Mouse (Mus musculus) embryonic stem cell, embryonic (primary cell): ENCODE measurements around the gene Crip2.

ENCODE experiments used
- CTCF ChIA-PET, 4 experiments: fragments of 300-600 bp in 2 of 4; fragments of 350-600 bp in 2 of 4; sonication (Branson Sonifier 250); formaldehyde crosslinking; loops; one replicate each; lab custom pipeline; 2022; ENCODE audit warnings: inconsistent platforms in 2 of 4; lab: Charles Lee
- POLR2A ChIA-PET, 4 experiments: fragments of 300-600 bp in 2 of 4; fragments of 350-600 bp in 2 of 4; sonication (Branson Sonifier 250); formaldehyde crosslinking; loops; one replicate each; lab custom pipeline; 2022; ENCODE audit warnings: antibody characterized with exemption in 4 of 4, inconsistent platforms in 1 of 4; lab: Charles Lee

Crip2 gene

DNA sequence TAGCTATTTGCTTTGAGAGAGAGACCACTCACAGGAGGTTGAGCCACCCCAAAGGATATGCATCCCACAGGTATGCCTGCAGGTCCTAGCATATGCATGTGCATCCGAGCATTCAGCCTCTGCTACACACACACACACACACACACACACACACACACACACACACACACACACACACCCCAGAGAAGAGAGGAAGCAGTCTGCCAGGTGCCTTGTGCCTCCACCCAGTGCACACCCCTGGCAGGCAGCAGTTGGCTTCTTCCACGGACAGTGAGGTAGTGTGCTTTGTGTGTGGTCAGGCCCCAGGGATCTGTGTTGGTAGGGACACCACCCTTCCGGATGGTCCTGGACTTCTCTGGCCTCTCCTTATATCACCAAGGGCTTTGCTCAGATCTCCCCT lies 9.9 kb downstream of the Crip2 start:
- ChIA-PET POLR2A (interaction anchor here in 2 of 4 experiments (0.7 to 2.3 kb wide), 4 partner anchors 9 to 36 kb away, joined by 3 to 5 read pairs (median 4); partner anchors contain the start of genes Crip2 (in 1 of the 2) and Tmem121 (in 1 of the 2)), CTCF (interaction anchor here (0.6 to 1.9 kb wide), 5 partner anchors 8 to 1880 kb away, joined by 3 to 7 read pairs (median 4); partner anchors contain the start of gene Tex22 (in 1 of the 4))

DNA sequence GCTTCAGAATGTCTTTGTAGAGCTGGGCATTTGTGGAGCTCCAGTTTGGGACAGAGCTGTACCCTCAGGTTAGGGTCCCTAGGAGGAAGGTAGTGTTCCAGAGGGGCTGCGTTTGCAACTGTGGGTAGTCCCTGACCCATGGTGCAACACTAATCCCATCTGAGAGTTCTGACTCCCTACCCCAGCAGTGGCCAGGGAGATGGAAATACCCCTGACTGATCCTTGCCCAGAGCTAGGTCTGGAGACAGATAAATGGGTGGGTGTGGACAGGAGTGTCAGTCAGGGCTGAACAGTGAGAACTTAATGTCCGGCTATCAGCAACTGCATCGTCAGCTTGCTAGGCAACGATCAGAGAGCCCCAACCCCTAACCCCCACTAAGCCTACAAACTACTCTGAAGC lies 10.6 kb downstream of the Crip2 start:
- CTCF ChIA-PET, result interaction anchor here (0.6 to 1.2 kb wide), 4 partner anchors 8 to 275 kb away, joined by 3 to 4 read pairs (median 4); no protein-coding TSS in a partner anchor
- POLR2A ChIA-PET, result interaction anchor here in 3 of 4 experiments (0.8 to 2.3 kb wide), 8 partner anchors 8 to 37 kb away, joined by 3 to 5 read pairs (median 4); partner anchors contain the start of genes Crip2 (in 3 of the 3) and Tmem121 (in 1 of the 3)

- CTCF ChIA-PET, result interaction anchor here (0.6 to 1.2 kb wide), 6 partner anchors 9 to 1915 kb away, joined by 3 to 4 read pairs (median 4); partner anchors contain the start of gene Crip2 (in 1 of the 4)
- POLR2A ChIA-PET, result interaction anchor here (1.0 to 1.7 kb wide), 8 partner anchors 8 to 37 kb away, joined by 3 to 5 read pairs (median 4); partner anchors contain the start of genes Crip2 (in 3 of the 4) and Tmem121 (in 1 of the 4)
Observed at GRCm38 (mm10) chr12:113151046-113151445, 11.0 kb downstream of the Crip2 start.

DNA sequence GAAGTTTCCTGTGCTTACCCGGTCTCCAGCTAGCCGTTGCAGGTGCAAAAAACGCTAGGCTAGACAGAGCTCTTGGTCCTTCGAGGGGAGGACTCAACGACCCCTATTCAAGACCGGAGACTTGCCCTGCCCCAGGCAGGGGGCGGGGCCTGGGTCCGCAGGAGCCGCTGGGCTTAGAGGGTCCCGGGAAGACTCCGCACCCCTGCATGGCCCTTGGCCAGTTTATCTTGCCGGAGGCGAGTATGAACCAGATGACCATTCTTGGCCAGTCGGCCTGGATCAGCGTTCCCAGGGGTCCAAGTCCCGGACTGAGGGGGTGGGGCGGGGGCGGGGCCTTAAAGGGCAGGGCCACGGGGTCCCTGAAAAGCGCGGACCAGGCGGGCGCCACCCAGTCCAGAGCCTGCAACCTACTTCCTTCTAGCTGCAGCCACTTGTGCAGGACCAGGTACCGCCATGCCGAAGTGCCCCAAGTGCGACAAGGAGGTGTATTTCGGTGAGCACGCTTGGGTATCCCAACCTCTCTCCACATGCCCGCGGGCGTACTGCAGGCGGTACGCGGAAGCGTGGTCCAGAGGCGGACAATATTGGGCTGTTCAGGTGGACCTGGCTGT lies 11.7 kb downstream of the Crip2 start:
- CTCF ChIA-PET, result interaction anchor here in 2 of 4 experiments (0.8 kb wide), 2 partner anchors 12 to 1916 kb away, joined by 4 read pairs; partner anchors contain the start of gene Crip2 (in 1 of the 2)

DNA sequence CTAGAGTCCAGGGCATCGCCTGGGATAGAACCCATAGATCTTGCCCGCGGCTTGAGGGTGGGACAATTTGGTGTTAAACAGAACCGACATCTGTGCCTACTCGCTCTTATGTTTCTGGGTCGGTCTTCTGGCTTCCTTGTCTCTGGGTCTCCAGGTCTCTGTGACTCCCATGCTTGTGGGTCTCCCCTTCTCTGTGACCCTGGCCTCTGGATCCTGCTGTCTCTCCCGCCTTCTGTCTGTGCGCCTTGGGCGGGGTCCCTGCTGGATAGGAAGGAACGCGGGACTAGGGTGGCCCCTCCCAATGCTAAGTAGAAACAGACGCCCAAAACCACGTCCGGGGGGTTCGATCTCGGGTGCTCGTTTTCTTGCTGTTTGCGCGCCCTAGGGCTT lies 12.2 kb downstream of the Crip2 start:
- ChIA-PET CTCF (no interaction called here), POLR2A (interaction anchor here in 2 of 4 experiments (1.1 to 1.6 kb wide), 2 partner anchors 12 kb away, joined by 3 to 5 read pairs; partner anchors contain the start of gene Crip2 (in 1 of the 2))

More for the DNA sequence above, 11.7 kb downstream of the Crip2 start:
- POLR2A ChIA-PET, result interaction anchor here in 3 of 4 experiments (1.0 to 1.7 kb wide), 6 partner anchors 9 to 36 kb away, joined by 3 to 5 read pairs (median 4); partner anchors contain the start of gene Crip2 (in 3 of the 3)

DNA sequence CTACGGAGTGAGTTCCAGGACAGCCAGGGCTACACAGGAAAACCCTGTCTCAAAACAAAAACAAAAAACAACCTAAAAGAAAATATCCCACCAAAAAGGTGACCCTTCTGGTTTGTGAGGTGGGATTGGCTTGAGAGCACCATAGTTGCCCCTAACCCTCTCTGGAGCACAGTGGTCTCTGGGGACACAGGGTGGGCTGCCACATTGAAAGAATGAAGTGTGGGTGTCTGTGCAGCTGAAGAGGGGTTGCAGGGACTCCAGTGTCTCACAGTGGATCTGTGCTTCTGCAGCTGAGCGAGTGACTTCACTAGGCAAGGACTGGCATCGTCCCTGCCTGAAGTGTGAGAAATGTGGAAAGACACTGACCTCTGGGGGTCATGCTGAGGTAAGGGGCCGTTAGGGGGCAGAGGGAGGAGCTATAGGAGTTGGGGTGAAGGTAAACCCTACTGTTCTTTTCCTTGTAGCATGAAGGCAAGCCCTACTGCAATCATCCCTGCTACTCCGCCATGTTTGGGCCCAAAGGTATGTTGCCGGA lies 13.0 kb downstream of the Crip2 start:
- ChIA-PET POLR2A (interaction anchor here in 2 of 4 experiments (0.5 to 1.6 kb wide), 3 partner anchors 9 to 1424 kb away, joined by 3 to 5 read pairs (median 3); no protein-coding TSS in a partner anchor), CTCF (interaction anchor here in 1 of 4 experiments (1.0 to 1.3 kb wide), 2 partner anchors 10 to 79 kb away, joined by 3 to 4 read pairs; partner anchors contain the start of gene Tex22)

GRCm38 (mm10) chr12:113153971-113154370 lies 13.9 kb downstream of the Crip2 start:
- ChIA-PET POLR2A (interaction anchor here in 3 of 4 experiments (0.5 to 4.4 kb wide), 5 partner anchors 10 to 639 kb away, joined by 3 to 41 read pairs (median 3); no protein-coding TSS in a partner anchor), CTCF (interaction anchor here in 1 of 4 experiments (1.3 kb wide), 1 partner anchor 80 kb away, joined by 3 read pairs; the partner anchor contains the start of gene Tex22)

GRCm38 (mm10) chr12:113154747-113155075 lies 14.7 kb downstream of the Crip2 start:
- ChIA-PET CTCF (interaction anchor here (0.5 to 4.1 kb wide), 21 partner anchors 8 to 456 kb away, joined by 3 to 85 read pairs (median 4); partner anchors contain the start of genes Crip1 (in 4 of the 4), Crip2 (in 1 of the 4) and Tex22 (in 1 of the 4)), POLR2A (interaction anchor here in 3 of 4 experiments (0.6 to 4.4 kb wide), 13 partner anchors 8 to 408 kb away, joined by 3 to 41 read pairs (median 14); partner anchors contain the start of genes Crip1 (in 3 of the 3), Crip2 (in 2 of the 3) and Jag2 (in 1 of the 3))

DNA sequence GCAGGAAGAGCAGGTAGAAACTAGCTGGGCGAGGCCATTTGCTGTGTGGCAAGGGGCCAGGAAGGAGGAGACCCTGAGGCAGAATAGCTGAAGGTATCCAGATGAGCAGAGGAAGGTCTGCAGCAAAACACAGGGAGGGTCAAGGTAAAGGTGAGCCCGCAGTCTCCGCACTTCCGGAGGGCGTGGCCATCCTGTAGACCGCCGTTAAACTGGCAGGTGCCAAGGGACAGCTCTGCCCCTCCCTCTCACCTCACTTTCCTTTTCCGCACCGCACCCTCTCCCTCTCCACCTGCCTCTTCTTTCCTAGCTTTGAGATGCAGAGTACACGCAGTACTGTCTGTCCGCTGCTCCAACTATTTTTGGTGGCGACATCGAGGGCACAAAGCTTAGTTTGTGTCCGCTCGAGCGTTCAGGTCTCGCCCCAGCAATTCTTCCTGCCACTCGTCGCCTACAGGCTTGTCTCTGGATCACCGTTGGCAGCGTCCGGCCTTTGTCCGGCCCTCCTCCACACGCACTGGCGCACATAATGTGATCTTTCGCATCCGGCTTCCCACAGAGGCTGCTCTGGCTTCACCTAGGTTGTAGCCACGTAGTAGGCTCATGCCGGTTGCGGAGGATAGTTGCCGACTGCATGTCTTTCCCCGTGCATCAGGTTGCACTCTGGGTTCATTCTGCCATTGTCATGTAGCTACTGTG lies 15.2 kb downstream of the Crip2 start:
- ChIA-PET POLR2A (interaction anchor here (0.6 to 4.4 kb wide), 25 partner anchors 9 to 408 kb away, joined by 3 to 41 read pairs (median 6); partner anchors contain the start of genes Crip1 (in 3 of the 4), Crip2 (in 2 of the 4), Brf1 (in 1 of the 4) and Jag2 (in 1 of the 4)), CTCF (interaction anchor here (0.5 to 4.1 kb wide), 37 partner anchors 7 to 457 kb away, joined by 3 to 85 read pairs (median 4); partner anchors contain the start of genes Crip1 (in 4 of the 4), Tex22 (in 2 of the 4), Brf1 (in 1 of the 4) and Crip2 (in 1 of the 4))

- POLR2A ChIA-PET, result interaction anchor here (0.6 to 4.4 kb wide), 36 partner anchors 9 to 362 kb away, joined by 3 to 41 read pairs (median 5); partner anchors contain the start of genes Crip1 (in 4 of the 4), Brf1 (in 2 of the 4), Crip2 (in 2 of the 4) and Jag2 (in 1 of the 4)
- CTCF ChIA-PET, result interaction anchor here (0.6 to 4.1 kb wide), 34 partner anchors 8 to 280 kb away, joined by 3 to 85 read pairs (median 4); partner anchors contain the start of genes Crip1 (in 4 of the 4), Tex22 (in 2 of the 4), Tmem121 (in 2 of the 4) and Brf1 (in 1 of the 4)
Observed at GRCm38 (mm10) chr12:113155887-113156539, 16.0 kb downstream of the Crip2 start, which contains the start of gene Tedc1. Tedc1 (plus strand) TSS chr12:113156421.

DNA sequence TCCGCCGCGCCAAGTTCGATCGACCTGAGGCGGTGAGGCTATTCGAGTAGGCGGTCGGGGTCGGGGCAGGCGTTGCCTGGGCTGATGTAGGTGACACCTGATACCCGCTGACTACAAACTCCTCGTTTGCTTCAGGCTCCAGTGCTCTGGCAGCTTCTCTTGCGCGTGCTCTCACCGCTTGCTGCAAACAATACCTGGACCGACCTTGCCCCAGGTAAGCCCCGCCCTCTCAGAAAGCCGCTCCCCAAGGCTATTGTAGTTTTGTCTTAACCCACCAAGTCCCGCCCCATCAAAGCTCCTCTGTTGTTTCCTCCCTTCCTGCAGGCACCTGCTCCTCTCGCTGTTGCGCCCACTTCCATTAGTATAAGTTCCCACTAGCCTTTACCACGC lies 16.5 kb downstream of the Crip2 start:
- CTCF ChIA-PET, result interaction anchor here (0.8 to 4.1 kb wide), 9 partner anchors 10 to 281 kb away, joined by 3 to 85 read pairs (median 5); partner anchors contain the start of genes Crip1 (in 3 of the 4), Crip2 (in 1 of the 4) and Tmem121 (in 1 of the 4)
- POLR2A ChIA-PET, result interaction anchor here (0.6 to 4.4 kb wide), 31 partner anchors 10 to 362 kb away, joined by 3 to 41 read pairs (median 5); partner anchors contain the start of genes Crip1 (in 4 of the 4), Crip2 (in 2 of the 4), Brf1 (in 1 of the 4) and Jag2 (in 1 of the 4)

DNA sequence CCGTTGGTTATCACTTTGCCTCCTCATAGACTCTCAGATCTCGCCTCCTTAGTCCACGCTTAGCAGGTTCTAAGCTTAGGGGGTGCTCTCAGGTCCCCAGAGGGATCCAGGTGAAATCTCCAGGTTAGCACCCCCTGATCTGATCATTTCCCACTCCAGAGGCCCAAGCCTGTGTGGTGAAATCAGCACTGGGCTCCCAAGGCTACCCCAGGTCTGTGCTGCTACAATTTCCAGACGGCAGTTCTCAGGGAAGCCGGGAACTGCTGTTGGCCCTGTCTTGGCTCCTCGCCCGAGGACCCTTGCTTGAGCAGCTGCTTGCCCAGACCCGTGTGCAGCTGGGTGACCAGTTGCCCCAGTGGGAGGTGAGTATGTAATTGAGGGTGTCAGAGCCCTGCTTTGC lies 17.0 kb downstream of the Crip2 start:
- ChIA-PET CTCF (interaction anchor here in 3 of 4 experiments (1.4 to 4.1 kb wide), 5 partner anchors 11 to 65 kb away, joined by 5 to 85 read pairs (median 14); partner anchors contain the start of genes Crip1 (in 3 of the 3) and Crip2 (in 1 of the 3)), POLR2A (interaction anchor here (0.5 to 4.4 kb wide), 27 partner anchors 9 to 363 kb away, joined by 3 to 41 read pairs (median 5); partner anchors contain the start of genes Crip1 (in 3 of the 4), Crip2 (in 2 of the 4), Brf1 (in 1 of the 4) and Tex22 (in 1 of the 4))

DNA sequence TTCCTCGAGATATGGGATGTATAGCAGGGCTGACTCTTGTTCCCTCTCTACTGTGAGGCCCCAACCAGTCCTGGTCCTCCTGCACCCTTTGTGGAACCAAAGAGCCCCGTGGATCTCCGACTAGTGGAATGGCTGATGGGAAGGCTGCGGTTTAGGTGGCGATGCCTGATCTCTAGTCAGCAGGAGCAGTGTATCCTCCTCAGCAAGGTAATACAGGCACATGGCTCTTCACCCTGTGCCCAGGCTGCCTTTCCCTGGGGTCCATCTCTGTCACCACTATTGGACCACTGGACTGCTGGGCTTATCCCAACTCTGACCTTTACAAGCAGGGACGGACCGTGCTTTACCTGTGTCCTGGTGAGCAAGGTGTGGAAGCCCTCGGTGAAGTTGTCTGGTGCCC lies 17.5 kb downstream of the Crip2 start:
- POLR2A ChIA-PET, result interaction anchor here (0.5 to 4.4 kb wide), 15 partner anchors 9 to 62 kb away, joined by 3 to 41 read pairs (median 9); partner anchors contain the start of genes Crip1 (in 3 of the 4) and Crip2 (in 2 of the 4)
- CTCF ChIA-PET, result interaction anchor here in 2 of 4 experiments (1.4 to 4.1 kb wide), 4 partner anchors 12 to 64 kb away, joined by 5 to 85 read pairs (median 30); partner anchors contain the start of genes Crip1 (in 2 of the 2) and Crip2 (in 1 of the 2)

GRCm38 (mm10) chr12:113157971-113158370 lies 17.9 kb downstream of the Crip2 start:
- POLR2A ChIA-PET, result interaction anchor here in 2 of 4 experiments (1.5 to 4.4 kb wide), 7 partner anchors 8 to 29 kb away, joined by 3 to 41 read pairs (median 9); partner anchors contain the start of gene Crip1 (in 1 of the 2)

DNA sequence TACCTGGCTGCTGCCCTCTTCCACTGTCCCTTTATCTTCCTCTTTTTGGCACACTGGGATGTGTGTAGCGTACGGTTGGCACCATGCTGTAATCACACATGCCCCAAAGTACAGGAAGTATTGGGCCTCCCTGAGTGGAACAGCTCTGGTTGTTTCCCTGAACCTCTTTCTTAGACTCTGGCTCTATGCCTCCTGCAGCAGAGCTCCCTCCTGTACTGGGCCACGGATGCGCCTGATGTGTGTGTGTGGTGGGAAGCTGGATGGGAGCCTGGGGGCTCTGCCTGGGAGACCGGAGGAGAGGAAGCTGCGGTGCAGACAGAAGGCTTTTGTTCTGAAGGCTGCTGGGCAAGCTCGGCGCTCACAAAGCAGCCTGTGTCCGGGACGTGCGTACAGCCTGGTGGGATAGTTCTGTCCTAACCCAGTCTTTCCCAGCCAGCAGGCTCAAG lies 23.5 kb downstream of the Crip2 start:
- CTCF ChIA-PET, result interaction anchor here in 3 of 4 experiments (0.8 to 2.4 kb wide), 6 partner anchors 8 to 206 kb away, joined by 3 to 11 read pairs (median 4); partner anchors contain the start of genes Crip1 (in 1 of the 3) and Tedc1 (in 1 of the 3)
- POLR2A ChIA-PET, result interaction anchor here in 2 of 4 experiments (0.5 to 5.2 kb wide), 7 partner anchors 8 to 54 kb away, joined by 3 to 41 read pairs (median 3); partner anchors contain the start of genes Crip2 (in 2 of the 2), Crip1 (in 1 of the 2) and Tedc1 (in 1 of the 2)

More at GRCm38 (mm10) chr12:113157971-113158370, 17.9 kb downstream of the Crip2 start:
- CTCF ChIA-PET, result interaction anchor here in 2 of 4 experiments (3.6 to 4.1 kb wide), 2 partner anchors 13 to 15 kb away, joined by 55 to 85 read pairs; partner anchors contain the start of genes Crip1 (in 2 of the 2) and Crip2 (in 1 of the 2)
